Mouse (Mus musculus) neural tube, embryonic 14.5 days (tissue): Measurements from ENCODE around the gene Mtfp1. TPM values are rescaled to one million over a fixed set of nuclear protein-coding genes. Genes with fewer than 3 reads are reported as not detected.

Experiments used
- ATAC-seq: fragments of 200-750 bp; cut with Nextera tagmentation; 2 replicates; pipeline ENCODE4 v1.8.0; 2017; ENCODE audit warnings: low read depth, mild to moderate bottlenecking, moderate TSS enrichment, moderate library complexity
- H3K27ac ChIP-seq: fragments of 300-500 bp; sonication (generic); 2 replicates; pipeline ENCODE4 v1.5.1; 2014; ENCODE audit warnings: low read depth, mild to moderate bottlenecking, control low read depth, low read length, moderate library complexity, mixed read lengths
- H3K27me3 ChIP-seq: fragments of 300-500 bp; sonication (generic); 2 replicates; pipeline ENCODE4 v1.6.1; 2014; ENCODE audit warnings: low read length; ENCODE audit not compliant: control insufficient read depth, insufficient read depth
- H3K36me3 ChIP-seq: fragments of 300-500 bp; sonication (generic); 2 replicates; pipeline ENCODE4 v1.6.1; 2014; ENCODE audit warnings: low read length, mixed read lengths; ENCODE audit not compliant: control insufficient read depth, insufficient read depth
- H3K4me1 ChIP-seq: fragments of 300-500 bp; sonication (generic); 2 replicates; pipeline ENCODE4 v1.6.1; 2014; ENCODE audit warnings: low read length; ENCODE audit not compliant: control insufficient read depth, insufficient read depth
- H3K4me2 ChIP-seq: fragments of 300-500 bp; sonication (generic); 2 replicates; pipeline ENCODE4 v1.6.1; 2014; ENCODE audit warnings: mild to moderate bottlenecking, low read depth, low read length, control low read depth
- H3K4me3 ChIP-seq: fragments of 300-500 bp; sonication (generic); 2 replicates; pipeline ENCODE4 v1.5.1; 2014; ENCODE audit warnings: low read depth, low read length, control low read depth, mixed read lengths
- H3K9ac ChIP-seq: fragments of 300-500 bp; sonication (generic); replicated peaks from 2 replicates; pipeline ENCODE4 v1.6.1; 2014; ENCODE audit warnings: low read depth, mild to moderate bottlenecking, control low read depth, low read length, mixed read lengths
- H3K9me3 ChIP-seq: fragments of 300-500 bp; sonication (generic); 2 replicates; pipeline ENCODE4 v1.6.1; 2016; ENCODE audit warnings: low read length; ENCODE audit not compliant: control insufficient read depth
- WGBS: fragments of 180-500 bp; shearing (Covaris S2); extraction: QIAGEN DNeasy Blood & Tissue Kit; methylation state at CpG from one replicate; pipeline ENCODE4 v1.1.7; 2014; 5-methylcytosine and 5-hydroxymethylcytosine counted together
- polyA plus RNA-seq: library from polyadenylated mRNA; unstranded; fragments of >200 nt; fragmentation: Nextera tagmentation; extraction: Ambion mirVana; gene quantifications from 2 replicates; pipeline ENCODE4 v1.2.1, GENCODE M21; 2014

The Mtfp1 gene
- polyA plus RNA-seq, 1 experiment from 2014 or later, result 12.3 TPM

DNA sequence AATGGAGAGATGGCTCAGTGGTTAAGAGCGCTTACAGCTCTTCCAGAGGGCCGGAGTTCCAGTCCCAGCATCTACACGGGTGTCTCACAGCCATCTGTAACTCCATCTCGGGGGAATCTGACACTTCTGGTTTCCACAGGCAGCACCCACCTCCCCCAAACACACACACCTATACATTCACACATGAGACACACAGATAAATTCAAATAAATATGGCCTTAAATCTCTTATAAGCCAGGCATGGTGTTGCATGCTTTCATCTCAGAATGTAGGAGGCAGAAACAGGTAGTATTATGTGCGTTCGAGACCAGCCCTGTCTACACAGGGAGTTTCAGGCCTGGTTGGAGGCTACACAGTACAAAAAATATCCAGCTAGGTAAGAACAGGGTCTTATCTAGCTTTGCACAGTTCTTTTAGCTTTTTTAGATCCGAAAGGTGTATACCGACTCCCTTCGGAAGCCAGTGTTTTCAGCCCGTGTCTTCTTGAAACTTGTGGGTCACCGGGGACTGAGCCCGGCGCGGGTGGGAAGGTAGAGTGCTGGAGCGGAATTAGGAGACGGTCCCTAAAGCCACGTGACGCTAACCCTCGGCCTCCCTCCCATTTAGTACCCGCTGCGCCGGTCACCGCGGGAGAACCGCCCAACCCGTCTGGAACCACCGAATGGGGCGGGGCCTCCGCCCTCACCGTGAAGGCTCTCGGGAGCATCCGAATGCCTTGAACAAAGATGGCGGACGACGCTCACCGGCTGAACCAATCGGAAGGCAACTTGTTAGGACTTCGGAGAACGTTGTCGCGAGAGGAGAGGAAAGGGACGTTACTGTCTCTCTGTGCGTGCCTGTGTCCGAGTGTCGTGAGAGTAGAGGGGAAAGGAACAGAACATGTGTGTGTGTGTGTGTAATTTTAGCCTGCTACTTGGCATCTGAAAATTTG is 1.1 kb upstream of the Mtfp1 start:
- WGBS, result 3% methylated on average over 45 of the region's 45 CpGs
- peak overlapping the region; percentile 77 for H3K9ac ChIP-seq
- H3K36me3 ChIP-seq, result no peaks in the 10 kb centered on the region
- ATAC-seq, result peak; percentile 97
- peak overlapping the region; percentile 77 for H3K4me2 ChIP-seq
- no peaks in the 10 kb centered on the region for H3K9me3 ChIP-seq
- H3K27ac ChIP-seq, result peak overlapping the region; percentile 82
- H3K4me3 ChIP-seq, result peak overlapping the region; percentile 41
- peaks cover 10% of the 10 kb centered on the region for H3K4me1 ChIP-seq
- no peaks in the 10 kb centered on the region for H3K27me3 ChIP-seq

DNA sequence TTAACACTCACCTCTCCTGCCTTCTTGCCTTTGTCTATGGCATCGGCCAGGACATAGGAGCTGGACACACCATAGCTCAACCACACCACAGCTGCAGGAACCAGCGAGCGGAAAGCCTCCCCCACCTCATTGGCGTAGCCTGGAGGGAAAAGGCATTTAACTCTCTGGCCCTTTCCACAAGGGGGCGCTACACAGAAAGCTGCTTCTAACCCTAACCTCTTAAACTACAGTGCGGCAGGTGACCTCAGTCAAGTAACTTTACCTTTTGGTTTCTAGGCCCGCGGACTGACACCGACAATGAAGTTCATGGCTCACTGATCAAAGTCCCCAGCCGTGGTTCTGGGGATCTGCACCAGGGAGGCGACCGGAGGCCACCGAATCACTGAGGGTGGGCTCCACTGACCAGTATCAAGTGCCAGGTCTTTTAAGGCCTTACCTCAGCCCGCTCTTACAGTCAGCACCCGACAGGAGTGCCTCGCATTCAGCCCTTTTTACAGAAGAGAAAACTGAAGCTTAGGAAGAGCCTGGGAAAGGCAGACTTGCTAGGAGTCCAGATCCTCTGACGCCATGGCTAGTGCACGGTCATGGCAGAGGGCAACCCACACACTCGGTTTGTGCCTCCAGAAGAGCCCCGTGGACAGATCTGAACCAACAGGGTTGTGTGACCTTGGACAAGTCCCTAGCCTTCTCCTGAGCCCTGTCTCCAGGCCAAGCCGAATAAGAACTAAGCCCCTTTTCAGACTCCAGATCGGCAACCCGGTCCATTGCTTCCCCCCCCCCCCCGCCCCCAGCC is 671 bp downstream of the Mtfp1 start:
- Histone ChIP-seq H3K27me3 (no peaks in the 10 kb centered on the region), H3K9me3 (no peaks in the 10 kb centered on the region), H3K36me3 (no peaks in the 10 kb centered on the region), H3K4me3 (peak overlapping the region; percentile 41), H3K4me1 (peaks cover 10% of the 10 kb centered on the region), H3K27ac (peak overlapping the region; percentile 35; the same call in 1 of the 2 replicates), H3K9ac (peak overlapping the region; percentile 37; the same call in 1 of the 2 replicates), H3K4me2 (peak overlapping the region; percentile 77)
- ATAC-seq, result no peak
- WGBS, result 5% methylated on average over 22 of the region's 24 CpGs

DNA sequence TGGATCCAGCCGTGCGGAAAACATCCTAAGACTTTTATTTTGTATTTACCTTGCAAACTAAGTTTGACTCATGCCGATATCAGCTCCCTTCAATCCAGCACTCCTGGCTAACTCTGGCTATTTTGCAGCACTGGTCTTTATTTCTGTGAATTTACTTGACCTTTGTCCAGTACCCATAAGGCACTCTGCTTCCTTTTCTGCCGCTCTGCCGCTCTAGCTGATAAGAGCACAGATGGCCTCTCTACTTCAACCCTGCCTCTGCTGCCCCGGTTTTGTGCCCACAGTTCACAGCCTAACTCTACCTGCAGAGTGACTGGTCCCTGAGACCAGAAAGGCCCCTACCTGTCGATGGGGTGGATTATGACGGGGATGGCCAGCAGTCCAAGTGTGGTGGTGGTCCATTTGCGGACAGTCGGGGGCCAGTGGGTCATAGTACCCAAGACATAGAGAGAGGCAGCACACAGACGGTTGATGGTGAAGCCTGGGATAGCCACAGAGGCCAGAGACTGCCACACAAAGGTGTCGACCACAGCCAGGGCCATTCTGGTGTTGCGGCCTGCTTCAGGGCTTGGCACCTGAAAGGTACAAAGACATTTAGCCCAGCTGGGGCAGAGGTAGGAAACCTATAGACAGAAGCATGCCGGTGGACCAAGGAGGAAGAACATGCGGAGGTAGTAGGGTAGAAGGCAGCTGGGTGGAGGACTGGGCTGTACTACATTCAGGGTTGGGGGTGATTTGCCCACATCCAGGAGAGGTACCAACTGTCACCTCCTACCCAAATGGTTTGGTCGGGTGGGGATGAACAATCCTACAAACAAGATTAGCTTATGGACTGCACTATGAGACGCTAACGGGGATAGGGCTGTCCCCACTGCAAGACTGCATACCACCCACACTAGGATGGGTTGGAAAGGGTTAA is 1.5 kb downstream of the Mtfp1 start:
- peak overlapping the region; percentile 77; the same call in 1 of the 2 replicates for H3K4me2 ChIP-seq
- H3K9me3 ChIP-seq, result no peaks in the 10 kb centered on the region
- H3K27ac ChIP-seq, result no peak overlapping the region
- ATAC-seq, result no peak
- H3K4me1 ChIP-seq, result peaks cover 10% of the 10 kb centered on the region
- H3K36me3 ChIP-seq, result no peaks in the 10 kb centered on the region
- no peak overlapping the region for H3K4me3 ChIP-seq
- WGBS, result 90% methylated on average over 18 of the region's 18 CpGs
- H3K27me3 ChIP-seq, result no peaks in the 10 kb centered on the region
- H3K9ac ChIP-seq, result no peak overlapping the region

DNA sequence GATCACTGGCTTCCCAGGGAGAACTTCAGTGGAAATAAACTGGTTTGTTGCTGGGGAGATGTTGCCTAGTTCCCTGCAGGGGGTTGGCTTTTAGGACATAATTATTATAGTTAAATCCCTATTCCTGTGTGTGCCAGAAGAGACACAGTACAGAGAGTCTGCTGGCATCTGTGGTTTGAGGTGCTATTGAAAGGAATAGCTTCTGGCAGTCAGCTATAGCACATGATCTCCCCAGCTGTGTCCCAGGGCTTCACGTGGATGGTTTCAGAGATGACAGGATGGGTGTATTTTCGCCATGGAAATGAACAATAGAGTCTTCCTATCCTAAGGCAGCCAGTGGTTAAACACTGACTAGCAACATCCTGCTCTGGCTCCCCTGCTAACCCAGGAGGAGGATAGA is 8.0 kb downstream of the Mtfp1 start:
- peak; percentile 51; the same call in 1 of the 2 replicates for ATAC-seq
- Histone ChIP-seq H3K4me1 (no peaks in the 10 kb centered on the region), H3K4me2 (no peak overlapping the region), H3K27me3 (no peaks in the 10 kb centered on the region), H3K9ac (no peak overlapping the region), H3K36me3 (no peaks in the 10 kb centered on the region), H3K4me3 (no peak overlapping the region), H3K9me3 (no peaks in the 10 kb centered on the region), H3K27ac (no peak overlapping the region)
- 42% methylated on average over 2 of the region's 2 CpGs for WGBS

DNA sequence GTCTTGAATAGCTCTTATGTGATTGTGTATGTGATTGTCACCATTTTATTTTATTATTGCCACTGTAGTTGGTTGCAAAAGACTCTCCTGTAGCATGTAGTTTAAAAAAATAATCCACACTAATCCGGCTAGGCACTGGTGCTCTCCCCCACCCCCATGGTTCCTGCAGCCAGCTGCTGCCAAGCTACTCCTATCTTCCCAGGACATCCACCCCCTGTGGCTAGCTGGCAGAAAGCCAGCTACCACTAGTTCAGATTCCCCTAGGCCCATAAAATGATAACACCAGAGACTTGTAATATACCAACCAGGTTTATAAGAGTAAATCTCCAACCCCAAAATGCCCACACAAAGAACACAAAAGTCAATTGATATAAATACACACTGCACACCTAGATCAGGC is 9.0 kb downstream of the Mtfp1 start:
- Histone ChIP-seq H3K4me3 (no peak overlapping the region), H3K4me2 (no peak overlapping the region), H3K9me3 (no peaks in the 10 kb centered on the region), H3K4me1 (no peaks in the 10 kb centered on the region), H3K36me3 (no peaks in the 10 kb centered on the region), H3K9ac (no peak overlapping the region), H3K27me3 (no peaks in the 10 kb centered on the region), H3K27ac (no peak overlapping the region)
- ATAC-seq, result no peak
- WGBS, result 47% methylated on average over 1 of the region's 1 CpGs

- H3K9ac ChIP-seq, result no peak overlapping the region
- WGBS, result 30% methylated on average over 5 of the region's 5 CpGs
- H3K4me1 ChIP-seq, result no peaks in the 10 kb centered on the region
- no peaks in the 10 kb centered on the region for H3K36me3 ChIP-seq
- H3K27ac ChIP-seq, result no peak overlapping the region
- no peak; the same call in 1 of the 2 replicates for ATAC-seq
- H3K4me3 ChIP-seq, result no peak overlapping the region
- H3K27me3 ChIP-seq, result no peaks in the 10 kb centered on the region
- no peak overlapping the region for H3K4me2 ChIP-seq
- no peaks in the 10 kb centered on the region for H3K9me3 ChIP-seq
Measured at GRCm38 (mm10) chr11:4083316-4084078, 11.7 kb downstream of the Mtfp1 start.

DNA sequence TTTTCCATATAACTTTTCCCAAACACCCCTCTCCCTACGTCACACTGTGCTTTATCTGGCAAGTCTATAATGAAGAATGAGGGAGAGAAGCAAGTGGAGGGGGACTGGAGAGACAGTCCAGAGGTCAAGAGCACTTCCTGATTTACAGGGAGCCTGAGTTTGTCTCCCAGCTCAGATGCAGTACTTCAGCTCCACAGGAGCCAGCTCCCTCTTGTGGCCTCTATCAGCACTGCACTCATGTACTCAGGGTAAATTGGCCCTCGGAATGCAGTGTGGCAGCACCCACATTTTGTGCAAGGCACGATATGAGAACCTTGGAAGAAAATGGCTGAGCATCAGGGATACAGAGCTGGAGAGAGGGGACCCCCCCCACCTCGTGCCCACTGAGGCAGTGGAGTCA is 15.0 kb downstream of the Mtfp1 start:
- Histone ChIP-seq H3K27ac (no peak overlapping the region), H3K9me3 (no peaks in the 10 kb centered on the region), H3K27me3 (no peaks in the 10 kb centered on the region), H3K4me2 (no peak overlapping the region), H3K9ac (no peak overlapping the region), H3K4me1 (no peaks in the 10 kb centered on the region), H3K4me3 (no peak overlapping the region), H3K36me3 (no peaks in the 10 kb centered on the region)
- peak; percentile 24; the same call in 1 of the 2 replicates for ATAC-seq
- 12% methylated on average over 4 of the region's 4 CpGs for WGBS
